Mouse (Mus musculus): ENCODE data around the gene Ezr. TPM values are rescaled to one million over a fixed set of nuclear protein-coding genes. Genes with fewer than 3 reads are reported as not detected.

Ezr gene
- polyA plus RNA-seq (2014; fragmentation: Nextera tagmentation; extraction: Ambion mirVana): 176 and 199 TPM in 2 replicates

- Histone ChIP-seq H3K9me3 (ENCODE audit: control insufficient read depth, low read depth, low read length) (no peaks in the 10 kb centered on the region), H3K4me3 (ENCODE audit: low read depth, low read length) (peak within 1 kb of the TSS; percentile 68), H3K27ac (ENCODE audit: low read length) (peak within 1 kb of the TSS; percentile 92), H3K4me1 (ENCODE audit: control insufficient read depth, insufficient read depth, low read length) (peaks cover 7% of the 10 kb centered on the region; the same call in 1 of the 2 replicates), H3K27me3 (ENCODE audit: control insufficient read depth, insufficient read depth, low read length) (0 out of 2 replicates have a peak, but pooled peaks cover 2% of the 10 kb centered on the region), H3K36me3 (ENCODE audit: control insufficient read depth, insufficient read depth, low read length) (no peaks in the 10 kb centered on the region), H3K9ac (replicated peaks; ENCODE audit: low read depth, low read length) (peak within 1 kb of the TSS; percentile 77), H3K4me2 (replicated peaks; ENCODE audit: low read depth, low read length) (peak within 1 kb of the TSS; percentile 89)
- under 1% methylated on average over 52 of the region's 52 CpGs for WGBS
- peak; percentile 86 for ATAC-seq (ENCODE audit: insufficient number of reproducible peaks, insufficient read depth, low FRiP score, low read depth)
Measured at GRCm38 (mm10) chr17:6782611-6783005, at the start of gene Ezr. TSS of gene Ezr (minus strand) at chr17:6782784.

GRCm38 (mm10) chr17:6830004-6830592, 47.5 kb upstream of the Ezr start:
- ATAC-seq (ENCODE audit: insufficient number of reproducible peaks, insufficient read depth, low FRiP score, low read depth): no peak
- 0 out of 2 replicates have a peak overlapping the region, but pooled peaks have one; percentile 10 for H3K27ac ChIP-seq (ENCODE audit: low read length)
- no peaks in the 10 kb centered on the region for H3K27me3 ChIP-seq (ENCODE audit: control insufficient read depth, insufficient read depth, low read length)
- H3K4me3 ChIP-seq (ENCODE audit: low read depth, low read length): no peak overlapping the region
- H3K4me1 ChIP-seq (ENCODE audit: control insufficient read depth, insufficient read depth, low read length): peaks cover 6% of the 10 kb centered on the region; the same call in 1 of the 2 replicates
- H3K4me2 ChIP-seq (replicated peaks; ENCODE audit: low read depth, low read length): no peak overlapping the region
- WGBS: 51% methylated on average over 1 of the region's 1 CpGs
- no peaks in the 10 kb centered on the region for H3K9me3 ChIP-seq (ENCODE audit: control insufficient read depth, low read depth, low read length)
- H3K9ac ChIP-seq (replicated peaks; ENCODE audit: low read depth, low read length): no peak overlapping the region
- no peaks in the 10 kb centered on the region for H3K36me3 ChIP-seq (ENCODE audit: control insufficient read depth, insufficient read depth, low read length)

- Histone ChIP-seq H3K4me3 (ENCODE audit: low read depth, low read length) (peak overlapping the region; percentile 48), H3K36me3 (ENCODE audit: control insufficient read depth, insufficient read depth, low read length) (no peaks in the 10 kb centered on the region), H3K4me2 (replicated peaks; ENCODE audit: low read depth, low read length) (peak overlapping the region; percentile 55), H3K9ac (replicated peaks; ENCODE audit: low read depth, low read length) (peak overlapping the region; percentile 39; the same call in 1 of the 2 replicates), H3K4me1 (ENCODE audit: control insufficient read depth, insufficient read depth, low read length) (peaks cover 6% of the 10 kb centered on the region; the same call in 1 of the 2 replicates), H3K27me3 (ENCODE audit: control insufficient read depth, insufficient read depth, low read length) (no peaks in the 10 kb centered on the region), H3K9me3 (ENCODE audit: control insufficient read depth, low read depth, low read length) (no peaks in the 10 kb centered on the region), H3K27ac (ENCODE audit: low read length) (peak overlapping the region; percentile 91)
- 36% methylated on average over 7 of the region's 7 CpGs for WGBS
- ATAC-seq (ENCODE audit: insufficient number of reproducible peaks, insufficient read depth, low FRiP score, low read depth): peak; percentile 30; the same call in 1 of the 2 replicates
Measured at GRCm38 (mm10) chr17:6828531-6829150, 46.1 kb upstream of the Ezr start.

- Histone ChIP-seq H3K4me2 (replicated peaks; ENCODE audit: low read depth, low read length) (peak overlapping the region; percentile 55), H3K4me1 (ENCODE audit: control insufficient read depth, insufficient read depth, low read length) (peaks cover 6% of the 10 kb centered on the region; the same call in 1 of the 2 replicates), H3K4me3 (ENCODE audit: low read depth, low read length) (peak overlapping the region; percentile 48), H3K27me3 (ENCODE audit: control insufficient read depth, insufficient read depth, low read length) (no peaks in the 10 kb centered on the region), H3K9me3 (ENCODE audit: control insufficient read depth, low read depth, low read length) (no peaks in the 10 kb centered on the region), H3K36me3 (ENCODE audit: control insufficient read depth, insufficient read depth, low read length) (no peaks in the 10 kb centered on the region), H3K27ac (ENCODE audit: low read length) (peak overlapping the region; percentile 91), H3K9ac (replicated peaks; ENCODE audit: low read depth, low read length) (peak overlapping the region; percentile 39; the same call in 1 of the 2 replicates)
- peak; percentile 96 for ATAC-seq (ENCODE audit: insufficient number of reproducible peaks, insufficient read depth, low FRiP score, low read depth)
- 1% methylated on average over 64 of the region's 64 CpGs for WGBS
Measured at GRCm38 (mm10) chr17:6827740-6828461, 45.3 kb upstream of the Ezr start.

- H3K9ac ChIP-seq (replicated peaks; ENCODE audit: low read depth, low read length): no peak overlapping the region
- peak overlapping the region; percentile 91 for H3K27ac ChIP-seq (ENCODE audit: low read length)
- ATAC-seq (ENCODE audit: insufficient number of reproducible peaks, insufficient read depth, low FRiP score, low read depth): peak; percentile 8; the same call in 1 of the 2 replicates
- peak overlapping the region; percentile 55 for H3K4me2 ChIP-seq (replicated peaks; ENCODE audit: low read depth, low read length)
- no peaks in the 10 kb centered on the region for H3K27me3 ChIP-seq (ENCODE audit: control insufficient read depth, insufficient read depth, low read length)
- H3K4me1 ChIP-seq (ENCODE audit: control insufficient read depth, insufficient read depth, low read length): peaks cover 6% of the 10 kb centered on the region; the same call in 1 of the 2 replicates
- WGBS: 37% methylated on average over 10 of the region's 10 CpGs
- H3K9me3 ChIP-seq (ENCODE audit: control insufficient read depth, low read depth, low read length): no peaks in the 10 kb centered on the region
- H3K4me3 ChIP-seq (ENCODE audit: low read depth, low read length): peak overlapping the region; percentile 48
- H3K36me3 ChIP-seq (ENCODE audit: control insufficient read depth, insufficient read depth, low read length): no peaks in the 10 kb centered on the region
Measured at GRCm38 (mm10) chr17:6827159-6827733, 44.7 kb upstream of the Ezr start.

GRCm38 (mm10) chr17:6816796-6817195, 34.2 kb upstream of the Ezr start:
- H3K9me3 ChIP-seq (ENCODE audit: control insufficient read depth, low read depth, low read length): no peaks in the 10 kb centered on the region
- H3K27ac ChIP-seq (ENCODE audit: low read length): no peak overlapping the region
- H3K4me1 ChIP-seq (ENCODE audit: control insufficient read depth, insufficient read depth, low read length): peaks cover 14% of the 10 kb centered on the region
- H3K36me3 ChIP-seq (ENCODE audit: control insufficient read depth, insufficient read depth, low read length): no peaks in the 10 kb centered on the region
- H3K9ac ChIP-seq (replicated peaks; ENCODE audit: low read depth, low read length): no peak overlapping the region
- ATAC-seq (ENCODE audit: insufficient number of reproducible peaks, insufficient read depth, low FRiP score, low read depth): no peak
- no peak overlapping the region for H3K4me3 ChIP-seq (ENCODE audit: low read depth, low read length)
- no peak overlapping the region for H3K4me2 ChIP-seq (replicated peaks; ENCODE audit: low read depth, low read length)
- H3K27me3 ChIP-seq (ENCODE audit: control insufficient read depth, insufficient read depth, low read length): no peaks in the 10 kb centered on the region
- WGBS: 68% methylated on average over 5 of the region's 5 CpGs

GRCm38 (mm10) chr17:6816151-6816550, 33.6 kb upstream of the Ezr start:
- no peak overlapping the region for H3K4me2 ChIP-seq (replicated peaks; ENCODE audit: low read depth, low read length)
- ATAC-seq (ENCODE audit: insufficient number of reproducible peaks, insufficient read depth, low FRiP score, low read depth): no peak
- H3K9me3 ChIP-seq (ENCODE audit: control insufficient read depth, low read depth, low read length): no peaks in the 10 kb centered on the region
- H3K4me1 ChIP-seq (ENCODE audit: control insufficient read depth, insufficient read depth, low read length): peaks cover 14% of the 10 kb centered on the region
- no peaks in the 10 kb centered on the region for H3K27me3 ChIP-seq (ENCODE audit: control insufficient read depth, insufficient read depth, low read length)
- H3K9ac ChIP-seq (replicated peaks; ENCODE audit: low read depth, low read length): no peak overlapping the region
- WGBS: 77% methylated on average over 1 of the region's 1 CpGs
- H3K4me3 ChIP-seq (ENCODE audit: low read depth, low read length): no peak overlapping the region
- H3K36me3 ChIP-seq (ENCODE audit: control insufficient read depth, insufficient read depth, low read length): no peaks in the 10 kb centered on the region
- H3K27ac ChIP-seq (ENCODE audit: low read length): no peak overlapping the region

GRCm38 (mm10) chr17:6814656-6815055, 32.1 kb upstream of the Ezr start:
- Histone ChIP-seq H3K9ac (replicated peaks; ENCODE audit: low read depth, low read length) (no peak overlapping the region), H3K4me2 (replicated peaks; ENCODE audit: low read depth, low read length) (no peak overlapping the region), H3K27ac (ENCODE audit: low read length) (no peak overlapping the region; the same call in 1 of the 2 replicates), H3K9me3 (ENCODE audit: control insufficient read depth, low read depth, low read length) (no peaks in the 10 kb centered on the region), H3K4me3 (ENCODE audit: low read depth, low read length) (no peak overlapping the region), H3K36me3 (ENCODE audit: control insufficient read depth, insufficient read depth, low read length) (no peaks in the 10 kb centered on the region), H3K27me3 (ENCODE audit: control insufficient read depth, insufficient read depth, low read length) (no peaks in the 10 kb centered on the region), H3K4me1 (ENCODE audit: control insufficient read depth, insufficient read depth, low read length) (peaks cover 14% of the 10 kb centered on the region)
- 9% methylated on average over 4 of the region's 4 CpGs for WGBS
- no peak for ATAC-seq (ENCODE audit: insufficient number of reproducible peaks, insufficient read depth, low FRiP score, low read depth)
